Mouse (Mus musculus) olfactory bulb, adult 2 months (tissue): ENCODE results near the gene Pou5f1.

Experiments used
- CTCF ChIP-seq: fragments of 200-500 bp; IDR thresholded peaks from 2 replicates; pipeline ENCODE4 v1.5.1; 2012; ENCODE audit warnings: low read depth, mild to moderate bottlenecking, low read length, moderate library complexity; ENCODE audit not compliant: insufficient read depth
- POLR2A ChIP-seq: fragments of 200-500 bp; IDR thresholded peaks from 2 replicates; pipeline ENCODE4 v1.6.1; 2012; ENCODE audit warnings: mild to moderate bottlenecking, low read depth, low read length, moderate library complexity; ENCODE audit not compliant: insufficient read depth

- TF ChIP-seq CTCF (no peak), POLR2A (no peak)
Measured at GRCm38 (mm10) chr17:35497124-35497523, 8.7 kb upstream of the Pou5f1 start.
